Mouse (Mus musculus) cerebellum, postnatal 4 days (tissue): ENCODE data around the gene Vegfb.

Experiments used
- DNase-seq, 2 experiments: peaks; one replicate each; pipeline ENCODE4 v3.0.0; 2022; ENCODE audit warnings: low spot score in 2 of 2, mixed read lengths in 1 of 2

The Vegfb gene

GRCm38 (mm10) chr19:6987061-6987903 lies at the start of gene Vegfb:
Gene Vegfb, minus strand, starts transcription at chr19:6987651.
- DNase-seq: peak in 1 of 2 experiments; percentile 57

DNA sequence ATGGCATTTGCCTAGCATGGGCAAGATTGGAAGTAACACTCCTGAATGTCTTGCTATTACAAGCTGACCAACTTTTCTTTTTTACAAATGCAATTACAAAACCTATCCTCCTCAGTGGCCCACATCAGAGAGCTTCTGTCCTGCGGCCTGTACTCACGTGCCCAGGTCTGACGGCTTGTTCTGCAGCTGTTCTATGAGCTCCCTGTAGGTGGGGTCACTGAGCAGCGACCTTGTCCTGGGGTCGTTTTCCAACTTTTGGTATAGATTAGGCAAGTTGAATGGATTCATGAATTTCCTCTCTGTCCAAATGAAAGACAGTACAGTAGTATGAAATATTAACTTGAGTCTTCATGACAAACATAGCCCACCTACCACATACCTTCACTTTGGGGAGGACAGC lies 46.6 kb upstream of the Vegfb start:
- no peak for DNase-seq

DNA sequence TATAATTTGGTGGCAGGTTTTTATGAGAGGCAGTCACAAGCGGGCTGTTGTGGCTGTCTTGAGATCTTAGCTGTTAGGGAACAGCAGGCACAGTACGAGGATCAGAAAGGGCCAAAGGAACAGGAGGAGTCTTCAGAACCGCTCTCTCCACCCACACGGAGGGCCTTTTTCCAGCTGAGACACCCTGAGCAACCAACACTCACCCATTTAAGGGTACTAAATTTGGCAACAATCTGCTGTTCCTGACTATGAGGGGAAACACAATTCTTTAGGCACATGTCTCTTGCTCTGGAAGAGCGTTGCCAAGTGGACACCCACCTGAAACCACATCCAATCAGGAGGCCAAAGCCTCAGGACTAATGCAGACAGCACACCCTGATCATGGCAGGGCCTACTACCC lies 42.1 kb upstream of the Vegfb start:
- no peak for DNase-seq

DNA sequence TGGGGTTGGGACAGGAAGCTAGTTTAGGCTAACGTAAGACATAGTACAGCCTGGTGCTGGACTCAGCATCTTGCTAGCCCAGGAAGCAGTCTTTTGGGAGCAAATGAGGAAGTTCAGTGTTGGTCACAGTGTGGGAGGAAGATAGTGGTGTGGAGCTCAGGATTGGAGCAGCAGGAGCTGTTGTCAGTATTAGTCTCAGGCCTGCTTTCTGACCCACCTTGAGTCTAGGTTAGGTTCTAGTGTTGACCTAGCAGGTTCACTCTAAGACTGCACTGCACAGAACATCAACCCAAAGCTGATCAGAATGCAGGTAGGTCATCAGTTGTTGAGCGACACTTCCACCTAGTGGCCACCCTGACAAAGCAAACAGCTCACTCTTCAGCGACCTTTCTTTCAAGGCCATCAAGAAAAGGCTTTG lies 32.8 kb upstream of the Vegfb start:
- peak in 1 of 2 experiments; percentile 49 for DNase-seq

GRCm38 (mm10) chr19:7019191-7019590 lies 31.7 kb upstream of the Vegfb start, which contains the start of gene Fermt3:
Gene Fermt3, minus strand, starts transcription at chr19:7019469.
- DNase-seq: no peak

DNA sequence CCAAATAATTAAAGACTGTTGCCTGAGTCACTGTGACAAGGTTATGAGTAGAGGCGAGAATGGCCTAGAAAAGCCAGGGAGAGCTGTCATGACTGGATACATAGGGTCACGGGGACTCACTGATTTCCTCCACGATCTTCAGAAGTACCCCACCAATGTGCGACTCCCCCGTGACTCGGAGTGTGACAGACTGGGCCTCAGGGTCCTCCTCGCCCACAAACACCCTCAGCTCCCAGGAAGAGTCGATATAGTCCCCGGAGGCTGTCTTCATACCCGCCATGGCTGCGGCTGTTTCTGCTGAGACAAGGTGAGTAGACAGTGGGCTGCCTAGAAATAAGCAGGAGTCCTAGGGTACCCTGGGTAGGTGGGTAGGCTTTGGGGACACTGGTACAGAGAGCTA lies 31.1 kb upstream of the Vegfb start:
- no peak for DNase-seq

- DNase-seq: no peak
These were observed 30.3 kb upstream of the Vegfb start for GRCm38 (mm10) chr19:7017541-7018457.

- no peak for DNase-seq
These were observed 27.2 kb upstream of the Vegfb start for GRCm38 (mm10) chr19:7014481-7015135.

GRCm38 (mm10) chr19:7013984-7014383 lies 26.5 kb upstream of the Vegfb start:
- DNase-seq: no peak

GRCm38 (mm10) chr19:7012426-7012825 lies 25.0 kb upstream of the Vegfb start:
- DNase-seq: no peak

DNA sequence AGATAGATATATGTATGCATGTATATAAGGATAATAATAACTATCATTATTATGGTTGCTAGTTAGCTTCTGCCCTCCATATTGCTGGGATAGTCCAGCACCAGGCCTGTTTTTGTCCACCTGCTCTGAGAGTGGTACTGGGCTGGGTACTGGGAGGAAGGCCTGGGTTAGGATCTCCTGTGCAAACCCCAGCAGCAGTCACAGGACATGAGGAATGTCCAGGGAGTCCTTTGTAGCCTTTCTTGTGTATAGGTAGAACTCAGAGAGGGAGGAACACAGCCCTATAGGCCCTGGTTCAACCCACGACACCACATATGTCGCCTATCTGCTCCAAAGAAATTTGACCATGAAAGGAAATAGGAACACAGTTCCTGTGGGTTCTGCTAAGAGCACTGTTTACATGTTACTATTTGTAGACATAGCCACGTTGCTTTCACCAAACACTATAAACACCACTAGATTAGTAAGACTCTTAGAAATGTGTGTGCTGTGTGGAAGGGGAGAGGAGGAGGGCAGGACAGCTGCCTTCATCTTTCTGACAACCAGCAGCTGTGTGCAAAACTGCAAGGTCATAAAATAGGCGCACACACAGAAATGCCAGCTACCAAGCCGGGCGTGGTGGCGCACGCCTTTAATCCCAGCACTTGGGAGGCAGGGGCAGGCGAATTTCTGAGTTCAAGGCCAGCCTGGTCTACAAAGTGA lies 19.6 kb upstream of the Vegfb start:
- DNase-seq: no peak

- no peak for DNase-seq
These were observed 12.1 kb upstream of the Vegfb start for GRCm38 (mm10) chr19:6999360-7000063.

DNA sequence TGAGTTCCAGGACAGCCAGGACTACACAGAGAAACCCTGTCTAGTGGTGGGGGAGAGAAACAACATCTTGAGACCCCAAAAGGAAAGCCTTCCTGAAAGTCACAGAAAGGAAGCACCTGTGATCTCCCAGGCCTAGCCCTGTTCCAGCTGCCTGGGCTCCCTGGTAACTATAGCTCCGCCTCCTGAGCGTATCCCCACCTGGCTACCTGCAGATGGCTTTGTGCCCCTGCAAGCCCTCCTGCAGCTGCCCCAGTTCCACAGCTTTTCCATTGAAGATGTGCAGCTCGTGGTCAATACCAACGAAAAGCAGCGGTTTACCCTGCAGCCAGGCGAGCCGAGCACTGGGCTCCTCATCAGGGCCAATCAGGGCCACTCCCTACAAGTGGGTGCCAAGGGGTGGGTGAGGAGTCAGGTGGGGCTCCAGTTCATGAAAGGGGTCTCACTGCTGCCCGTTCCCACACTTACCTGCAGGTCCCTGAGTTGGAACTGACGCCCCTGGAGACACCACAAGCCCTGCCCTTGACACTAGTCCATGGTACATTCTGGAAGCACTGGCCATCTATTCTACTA lies 10.4 kb upstream of the Vegfb start:
- DNase-seq: no peak

DNA sequence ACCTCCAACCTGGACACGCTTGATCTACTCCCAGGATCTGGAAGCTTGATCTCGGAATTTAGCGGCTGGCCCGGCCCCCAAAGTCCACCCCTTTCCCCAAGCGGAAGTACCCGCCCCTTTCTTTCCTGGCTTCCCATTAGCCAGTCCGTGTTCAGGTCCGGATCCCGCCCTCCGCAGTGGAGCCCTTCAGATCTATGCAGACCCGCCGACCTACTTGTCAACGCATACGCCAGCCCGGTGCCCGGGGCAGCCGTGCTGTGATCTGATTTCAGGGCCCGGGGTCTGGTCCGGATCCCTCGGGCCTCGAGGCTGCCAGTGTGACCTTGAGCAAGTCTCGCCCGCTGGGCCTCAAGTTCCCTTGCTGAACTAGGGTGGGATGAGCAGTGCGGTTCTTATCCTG lies 8.6 kb upstream of the Vegfb start, which contains the start of the genes Nudt22 and Trpt1:
Nudt22 (minus strand) TSS at position 112 of the 400 bp plus-strand sequence.
Trpt1 (plus strand) TSS at position 126 of the 400 bp plus-strand sequence.
- peak in 1 of 2 experiments; percentile 76 for DNase-seq

DNA sequence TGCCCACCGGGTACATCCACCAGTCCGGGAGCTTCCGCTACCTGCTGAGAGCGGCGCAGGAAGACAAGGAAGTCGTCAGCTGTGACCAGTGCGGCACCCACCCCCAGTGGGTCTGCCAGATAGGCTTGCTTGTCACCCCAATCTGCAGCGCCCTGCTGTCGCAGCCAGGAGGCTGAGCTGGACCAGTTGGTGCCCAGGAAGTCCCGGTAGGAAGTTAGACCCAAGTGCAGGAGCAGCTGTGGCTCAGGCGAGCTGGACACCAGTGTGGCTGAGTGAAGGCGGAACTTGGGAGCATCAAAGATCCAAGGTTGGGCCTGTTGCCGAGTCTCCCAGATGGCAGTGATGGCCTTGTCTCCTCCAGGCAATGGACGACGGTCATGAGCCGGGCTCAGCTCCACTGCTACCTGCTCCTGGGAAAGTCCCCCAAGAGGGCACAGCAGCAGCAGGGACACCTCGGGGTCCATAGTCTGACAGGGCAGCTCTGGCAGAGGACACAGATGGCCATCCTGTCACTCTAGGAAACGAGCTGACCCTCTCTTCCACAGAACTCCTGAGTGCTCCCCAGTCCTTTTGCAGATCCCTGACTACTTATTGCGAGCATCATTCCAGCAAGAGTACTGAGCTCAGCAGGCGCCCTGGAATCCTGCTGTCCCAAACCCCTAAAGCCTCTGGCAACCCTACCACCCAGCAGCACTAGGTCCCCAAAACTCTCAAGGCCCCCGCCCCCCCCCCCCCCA lies 8.0 kb upstream of the Vegfb start:
- peak in 1 of 2 experiments; percentile 36 for DNase-seq

DNA sequence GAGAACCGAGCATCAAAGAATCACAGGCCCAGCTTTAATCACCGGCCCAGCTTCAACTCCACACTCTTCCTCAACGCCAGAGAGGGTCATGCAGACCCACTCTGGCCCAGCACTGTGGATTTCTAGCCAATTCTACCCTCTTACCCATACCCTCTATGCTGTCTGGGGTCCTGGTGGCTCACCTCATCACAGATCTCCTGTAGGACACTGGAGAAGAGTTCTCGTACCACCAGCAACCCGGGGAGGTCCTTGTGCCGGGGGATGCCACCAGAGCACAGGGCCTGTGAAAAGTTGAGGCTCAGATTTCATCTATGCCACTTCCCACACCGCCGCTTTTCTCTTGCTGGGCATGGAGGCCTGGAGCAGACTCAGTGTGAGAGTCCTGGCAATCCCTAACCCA lies 7.0 kb upstream of the Vegfb start:
- DNase-seq: no peak

GRCm38 (mm10) chr19:6994002-6994401 lies 6.6 kb upstream of the Vegfb start:
- no peak for DNase-seq

- no peak for DNase-seq
These were observed 5.7 kb upstream of the Vegfb start for GRCm38 (mm10) chr19:6993011-6993770.
